Mouse (Mus musculus): ENCODE measurements around the gene Lgalsl. TPM values are rescaled to one million over a fixed set of nuclear protein-coding genes. Genes with fewer than 3 reads are reported as not detected.

The Lgalsl gene
- polyA plus RNA-seq, 1 experiment from 2014 or later, result 30.7 TPM

GRCm38 (mm10) chr11:20813901-20814523 is 16.8 kb downstream of the Lgalsl start:
- H3K27ac ChIP-seq (ENCODE audit: low read length), result no peak overlapping the region
- WGBS, result 74% methylated on average over 6 of the region's 6 CpGs
- no peaks in the 10 kb centered on the region for H3K9me3 ChIP-seq (ENCODE audit: control insufficient read depth, low read depth, low read length)
- no peaks in the 10 kb centered on the region for H3K27me3 ChIP-seq (ENCODE audit: control insufficient read depth, insufficient read depth, low read length)
- H3K36me3 ChIP-seq (ENCODE audit: control insufficient read depth, insufficient read depth, low read length), result no peaks in the 10 kb centered on the region
- ATAC-seq (ENCODE audit: insufficient number of reproducible peaks, insufficient read depth, low FRiP score, low read depth), result no peak
- no peak overlapping the region for H3K4me3 ChIP-seq (ENCODE audit: low read depth, low read length)
- H3K4me1 ChIP-seq (ENCODE audit: control insufficient read depth, insufficient read depth, low read length), result no peaks in the 10 kb centered on the region
- H3K9ac ChIP-seq (replicated peaks; ENCODE audit: low read depth, low read length), result no peak overlapping the region
- no peak overlapping the region for H3K4me2 ChIP-seq (replicated peaks; ENCODE audit: low read depth, low read length)

- Histone ChIP-seq H3K36me3 (ENCODE audit: control insufficient read depth, insufficient read depth, low read length) (no peaks in the 10 kb centered on the region), H3K27ac (ENCODE audit: low read length) (no peak overlapping the region), H3K27me3 (ENCODE audit: control insufficient read depth, insufficient read depth, low read length) (no peaks in the 10 kb centered on the region), H3K9me3 (ENCODE audit: control insufficient read depth, low read depth, low read length) (no peaks in the 10 kb centered on the region), H3K4me1 (ENCODE audit: control insufficient read depth, insufficient read depth, low read length) (no peaks in the 10 kb centered on the region), H3K4me3 (ENCODE audit: low read depth, low read length) (no peak overlapping the region), H3K9ac (replicated peaks; ENCODE audit: low read depth, low read length) (no peak overlapping the region), H3K4me2 (replicated peaks; ENCODE audit: low read depth, low read length) (no peak overlapping the region)
- WGBS, result 72% methylated on average over 5 of the region's 5 CpGs
- no peak for ATAC-seq (ENCODE audit: insufficient number of reproducible peaks, insufficient read depth, low FRiP score, low read depth)
Measured at GRCm38 (mm10) chr11:20812153-20812887, 18.5 kb downstream of the Lgalsl start.

- H3K27me3 ChIP-seq (ENCODE audit: control insufficient read depth, insufficient read depth, low read length), result no peaks in the 10 kb centered on the region
- no peak overlapping the region for H3K4me2 ChIP-seq (replicated peaks; ENCODE audit: low read depth, low read length)
- no peaks in the 10 kb centered on the region for H3K4me1 ChIP-seq (ENCODE audit: control insufficient read depth, insufficient read depth, low read length)
- H3K27ac ChIP-seq (ENCODE audit: low read length), result no peak overlapping the region
- H3K36me3 ChIP-seq (ENCODE audit: control insufficient read depth, insufficient read depth, low read length), result no peaks in the 10 kb centered on the region
- ATAC-seq (ENCODE audit: insufficient number of reproducible peaks, insufficient read depth, low FRiP score, low read depth), result no peak
- WGBS, result 72% methylated on average over 5 of the region's 5 CpGs
- no peak overlapping the region for H3K9ac ChIP-seq (replicated peaks; ENCODE audit: low read depth, low read length)
- no peaks in the 10 kb centered on the region for H3K9me3 ChIP-seq (ENCODE audit: control insufficient read depth, low read depth, low read length)
- no peak overlapping the region for H3K4me3 ChIP-seq (ENCODE audit: low read depth, low read length)
Measured at GRCm38 (mm10) chr11:20806659-20807058, 24.2 kb downstream of the Lgalsl start.

GRCm38 (mm10) chr11:20805604-20806249 is 25.1 kb downstream of the Lgalsl start:
- no peak overlapping the region for H3K4me2 ChIP-seq (replicated peaks; ENCODE audit: low read depth, low read length)
- H3K36me3 ChIP-seq (ENCODE audit: control insufficient read depth, insufficient read depth, low read length), result no peaks in the 10 kb centered on the region
- H3K9me3 ChIP-seq (ENCODE audit: control insufficient read depth, low read depth, low read length), result no peaks in the 10 kb centered on the region
- 36% methylated on average over 4 of the region's 4 CpGs for WGBS
- H3K4me3 ChIP-seq (ENCODE audit: low read depth, low read length), result no peak overlapping the region
- no peaks in the 10 kb centered on the region for H3K27me3 ChIP-seq (ENCODE audit: control insufficient read depth, insufficient read depth, low read length)
- no peak for ATAC-seq (ENCODE audit: insufficient number of reproducible peaks, insufficient read depth, low FRiP score, low read depth)
- no peak overlapping the region for H3K9ac ChIP-seq (replicated peaks; ENCODE audit: low read depth, low read length)
- H3K27ac ChIP-seq (ENCODE audit: low read length), result no peak overlapping the region
- no peaks in the 10 kb centered on the region for H3K4me1 ChIP-seq (ENCODE audit: control insufficient read depth, insufficient read depth, low read length)

GRCm38 (mm10) chr11:20804416-20804815 is 26.4 kb downstream of the Lgalsl start:
- ATAC-seq (ENCODE audit: insufficient number of reproducible peaks, insufficient read depth, low FRiP score, low read depth), result no peak
- Histone ChIP-seq H3K9me3 (ENCODE audit: control insufficient read depth, low read depth, low read length) (no peaks in the 10 kb centered on the region), H3K27ac (ENCODE audit: low read length) (no peak overlapping the region), H3K4me3 (ENCODE audit: low read depth, low read length) (no peak overlapping the region), H3K27me3 (ENCODE audit: control insufficient read depth, insufficient read depth, low read length) (no peaks in the 10 kb centered on the region), H3K4me1 (ENCODE audit: control insufficient read depth, insufficient read depth, low read length) (no peaks in the 10 kb centered on the region), H3K36me3 (ENCODE audit: control insufficient read depth, insufficient read depth, low read length) (no peaks in the 10 kb centered on the region), H3K4me2 (replicated peaks; ENCODE audit: low read depth, low read length) (no peak overlapping the region), H3K9ac (replicated peaks; ENCODE audit: low read depth, low read length) (no peak overlapping the region)
- WGBS, result 95% methylated on average over 4 of the region's 4 CpGs

GRCm38 (mm10) chr11:20800277-20801092 is 30.4 kb downstream of the Lgalsl start:
- Histone ChIP-seq H3K27ac (ENCODE audit: low read length) (no peak overlapping the region), H3K27me3 (ENCODE audit: control insufficient read depth, insufficient read depth, low read length) (no peaks in the 10 kb centered on the region), H3K9ac (replicated peaks; ENCODE audit: low read depth, low read length) (no peak overlapping the region), H3K4me1 (ENCODE audit: control insufficient read depth, insufficient read depth, low read length) (no peaks in the 10 kb centered on the region), H3K4me3 (ENCODE audit: low read depth, low read length) (no peak overlapping the region), H3K4me2 (replicated peaks; ENCODE audit: low read depth, low read length) (no peak overlapping the region), H3K9me3 (ENCODE audit: control insufficient read depth, low read depth, low read length) (peaks cover 4% of the 10 kb centered on the region; the same call in 1 of the 2 replicates), H3K36me3 (ENCODE audit: control insufficient read depth, insufficient read depth, low read length) (no peaks in the 10 kb centered on the region)
- ATAC-seq (ENCODE audit: insufficient number of reproducible peaks, insufficient read depth, low FRiP score, low read depth), result 0 out of 2 replicates have a peak, but pooled peaks have one; percentile 33
- 30% methylated on average over 14 of the region's 14 CpGs for WGBS

- Histone ChIP-seq H3K27ac (ENCODE audit: low read length) (no peak overlapping the region), H3K27me3 (ENCODE audit: control insufficient read depth, insufficient read depth, low read length) (no peaks in the 10 kb centered on the region), H3K36me3 (ENCODE audit: control insufficient read depth, insufficient read depth, low read length) (no peaks in the 10 kb centered on the region), H3K4me3 (ENCODE audit: low read depth, low read length) (no peak overlapping the region), H3K4me1 (ENCODE audit: control insufficient read depth, insufficient read depth, low read length) (no peaks in the 10 kb centered on the region), H3K4me2 (replicated peaks; ENCODE audit: low read depth, low read length) (no peak overlapping the region), H3K9me3 (ENCODE audit: control insufficient read depth, low read depth, low read length) (peaks cover 4% of the 10 kb centered on the region; the same call in 1 of the 2 replicates), H3K9ac (replicated peaks; ENCODE audit: low read depth, low read length) (no peak overlapping the region)
- ATAC-seq (ENCODE audit: insufficient number of reproducible peaks, insufficient read depth, low FRiP score, low read depth), result no peak
- 95% methylated on average over 6 of the region's 6 CpGs for WGBS
Measured at GRCm38 (mm10) chr11:20797841-20798240, 33.0 kb downstream of the Lgalsl start.

GRCm38 (mm10) chr11:20795466-20795865 is 35.4 kb downstream of the Lgalsl start:
- Histone ChIP-seq H3K9ac (replicated peaks; ENCODE audit: low read depth, low read length) (no peak overlapping the region), H3K36me3 (ENCODE audit: control insufficient read depth, insufficient read depth, low read length) (no peaks in the 10 kb centered on the region), H3K4me2 (replicated peaks; ENCODE audit: low read depth, low read length) (no peak overlapping the region), H3K27ac (ENCODE audit: low read length) (no peak overlapping the region), H3K4me1 (ENCODE audit: control insufficient read depth, insufficient read depth, low read length) (no peaks in the 10 kb centered on the region), H3K27me3 (ENCODE audit: control insufficient read depth, insufficient read depth, low read length) (no peaks in the 10 kb centered on the region), H3K4me3 (ENCODE audit: low read depth, low read length) (no peak overlapping the region), H3K9me3 (ENCODE audit: control insufficient read depth, low read depth, low read length) (peaks cover 4% of the 10 kb centered on the region; the same call in 1 of the 2 replicates)
- no peak for ATAC-seq (ENCODE audit: insufficient number of reproducible peaks, insufficient read depth, low FRiP score, low read depth)
- 45% methylated on average over 2 of the region's 2 CpGs for WGBS
